Mouse (Mus musculus) liver, adult 2 months (tissue): ENCODE measurements at regions not wholly inside any gene's neighbourhood (a gene's known extent, or its start where the extent isn't known, plus 50 kb on each side); places are given as distances from the start of the nearest gene placed in this dataset.

ENCODE experiments used
- DNase-seq: peaks from one replicate; pipeline ENCODE4 v3.0.0-alpha.2; 2011; ENCODE audit warnings: low read depth, low spot score; ENCODE audit errors: extremely low read depth
- H3K27ac ChIP-seq: fragments of 200-500 bp; replicated peaks from 2 replicates; pipeline ENCODE4 v1.5.1; 2012; ENCODE audit warnings: low read depth, mild to moderate bottlenecking, control low read depth, inconsistent platforms, low read length; ENCODE audit not compliant: insufficient read depth
- H3K27me3 ChIP-seq: fragments of 200-500 bp; 2 replicates; pipeline ENCODE4 v1.6.1; 2012; ENCODE audit warnings: mild to moderate bottlenecking, moderate library complexity, low read length, inconsistent platforms; ENCODE audit not compliant: control insufficient read depth, insufficient read depth
- H3K36me3 ChIP-seq: fragments of 200-500 bp; 2 replicates; pipeline ENCODE4 v1.6.1; 2012; ENCODE audit warnings: low read length, inconsistent platforms; ENCODE audit not compliant: control insufficient read depth, insufficient read depth
- H3K4me1 ChIP-seq: fragments of 200-500 bp; 2 replicates; pipeline ENCODE4 v1.6.1; 2011; ENCODE audit warnings: low read length; ENCODE audit not compliant: control insufficient read depth, insufficient read depth
- H3K4me3 ChIP-seq: fragments of 200-500 bp; 2 replicates; pipeline ENCODE4 v1.5.1; 2011; ENCODE audit warnings: low read depth, mild to moderate bottlenecking, control low read depth, low read length, moderate library complexity; ENCODE audit not compliant: insufficient read depth
- H3K79me2 ChIP-seq: fragments of 200-500 bp; 2 replicates; pipeline ENCODE4 v1.6.1; 2012; ENCODE audit warnings: inconsistent platforms, mild to moderate bottlenecking, low read length, moderate library complexity; ENCODE audit not compliant: control insufficient read depth, insufficient read depth
- H3K9ac ChIP-seq: fragments of 200-500 bp; 2 replicates; pipeline ENCODE4 v1.6.1; 2012; ENCODE audit warnings: low read depth, mild to moderate bottlenecking, control low read depth, inconsistent platforms, low read length
- CTCF ChIP-seq: fragments of 200-500 bp; IDR thresholded peaks from 2 replicates; pipeline ENCODE4 v1.5.1; 2011; ENCODE audit warnings: low read depth, low read length, control low read depth
- POLR2A ChIP-seq: fragments of 200-500 bp; IDR thresholded peaks from 2 replicates; pipeline ENCODE4 v1.6.1; 2011; ENCODE audit warnings: low read length, control low read depth; ENCODE audit not compliant: insufficient read depth; ENCODE audit errors: extremely low read depth
- WGBS: fragments of 180-500 bp; shearing (Covaris S2); methylation state at CpG from one replicate; pipeline ENCODE4 v1.1.7; 2018; 5-methylcytosine and 5-hydroxymethylcytosine counted together

DNA sequence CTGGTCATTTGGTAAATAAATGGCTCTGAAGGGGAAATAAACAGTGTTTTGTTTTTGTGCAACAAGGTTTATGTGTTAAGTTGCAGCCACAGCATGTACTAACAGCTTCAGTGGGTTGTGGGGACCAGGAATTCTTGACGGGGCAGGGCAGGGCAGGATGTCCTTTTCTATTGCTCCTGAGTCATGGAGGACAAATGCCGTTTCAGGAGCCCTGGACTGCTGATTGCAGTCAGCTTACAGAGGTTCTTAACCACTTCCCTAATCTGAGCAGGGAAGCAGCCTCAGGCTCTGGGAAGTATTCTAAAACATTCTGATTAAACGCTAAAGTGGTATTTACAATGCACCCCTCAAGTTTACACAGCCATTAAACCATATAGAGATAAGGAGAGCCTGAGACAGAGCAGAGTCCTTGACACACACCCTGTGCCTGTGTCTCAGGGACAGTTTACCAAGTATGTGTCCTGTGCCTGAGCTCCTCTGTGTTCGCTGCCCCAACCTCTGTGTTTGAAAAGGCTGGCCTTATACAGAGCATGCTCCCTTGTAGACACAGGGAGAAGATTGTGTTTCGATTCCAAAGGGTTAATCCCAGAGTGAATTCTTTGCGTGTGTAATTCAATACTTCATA, 1326.0 kb upstream of the Zeb2 start:
- peak overlapping the region; percentile 53 for H3K27ac ChIP-seq
- DNase-seq = peak; percentile 22
- WGBS = 20% methylated on average over 6 of the region's 6 CpGs
- no peaks in the 10 kb centered on the region for H3K79me2 ChIP-seq
- no peaks in the 10 kb centered on the region; the same call in 1 of the 2 replicates for H3K4me1 ChIP-seq
- H3K36me3 ChIP-seq = no peaks in the 10 kb centered on the region
- no peak overlapping the region for H3K4me3 ChIP-seq
- no peaks in the 10 kb centered on the region for H3K27me3 ChIP-seq
- H3K9ac ChIP-seq = no peak overlapping the region
- TF ChIP-seq CTCF (no peak), POLR2A (no peak)

DNA sequence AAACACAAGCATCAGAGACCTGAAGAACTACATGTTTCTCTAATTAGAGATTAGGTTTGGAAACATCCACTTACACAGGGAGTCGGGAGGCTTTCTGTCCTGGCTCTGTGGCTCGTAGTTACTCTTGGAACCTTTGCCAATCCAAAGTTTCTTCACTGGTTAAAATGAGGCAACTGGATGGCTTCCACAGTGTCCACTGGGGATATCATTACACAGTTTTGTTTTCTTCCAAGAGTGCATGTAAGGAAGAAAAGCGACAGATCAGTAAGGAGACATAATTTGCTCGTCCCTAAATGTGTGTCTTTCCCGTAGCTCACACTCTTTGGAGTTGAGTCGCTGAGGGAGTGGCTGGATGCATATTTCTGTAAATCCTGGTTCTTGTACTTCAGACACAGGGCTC, 1325.4 kb upstream of the Zeb2 start:
- H3K4me1 ChIP-seq = no peaks in the 10 kb centered on the region; the same call in 1 of the 2 replicates
- no peak overlapping the region; the same call in 1 of the 2 replicates for H3K27ac ChIP-seq
- H3K4me3 ChIP-seq = no peak overlapping the region
- no peaks in the 10 kb centered on the region for H3K36me3 ChIP-seq
- no peaks in the 10 kb centered on the region for H3K79me2 ChIP-seq
- H3K27me3 ChIP-seq = no peaks in the 10 kb centered on the region
- TF ChIP-seq POLR2A = no peak
- TF ChIP-seq CTCF = no peak
- no peak overlapping the region for H3K9ac ChIP-seq
- DNase-seq = peak; percentile 7
- WGBS = 61% methylated on average over 6 of the region's 6 CpGs

DNA sequence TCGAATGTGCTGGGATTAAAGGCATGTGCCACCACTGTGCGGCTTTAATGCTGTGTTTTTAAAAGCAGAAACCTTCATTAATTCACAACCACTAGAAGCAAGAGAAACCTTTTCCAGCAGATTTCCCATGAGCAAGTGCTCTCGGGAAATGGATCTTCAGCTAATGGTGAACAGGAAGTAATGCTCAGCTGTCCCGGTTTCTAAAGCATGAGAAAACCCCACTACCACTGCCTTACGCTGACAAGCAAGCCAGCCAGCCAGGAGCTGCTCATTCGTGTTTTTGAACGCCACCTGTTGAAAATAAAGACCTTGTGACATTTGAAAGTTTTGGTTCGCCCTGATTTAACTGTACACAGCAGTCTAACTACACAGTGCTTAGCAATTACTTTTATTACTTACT, 1324.7 kb upstream of the Zeb2 start:
- Histone ChIP-seq H3K79me2 (no peaks in the 10 kb centered on the region), H3K4me1 (no peaks in the 10 kb centered on the region; the same call in 1 of the 2 replicates), H3K9ac (no peak overlapping the region), H3K4me3 (no peak overlapping the region), H3K27me3 (no peaks in the 10 kb centered on the region), H3K36me3 (no peaks in the 10 kb centered on the region), H3K27ac (peak overlapping the region; percentile 38; the same call in 1 of the 2 replicates)
- peak; percentile 8 for DNase-seq
- no peak for TF ChIP-seq CTCF
- TF ChIP-seq POLR2A = no peak
- WGBS = 77% methylated on average over 8 of the region's 8 CpGs

DNA sequence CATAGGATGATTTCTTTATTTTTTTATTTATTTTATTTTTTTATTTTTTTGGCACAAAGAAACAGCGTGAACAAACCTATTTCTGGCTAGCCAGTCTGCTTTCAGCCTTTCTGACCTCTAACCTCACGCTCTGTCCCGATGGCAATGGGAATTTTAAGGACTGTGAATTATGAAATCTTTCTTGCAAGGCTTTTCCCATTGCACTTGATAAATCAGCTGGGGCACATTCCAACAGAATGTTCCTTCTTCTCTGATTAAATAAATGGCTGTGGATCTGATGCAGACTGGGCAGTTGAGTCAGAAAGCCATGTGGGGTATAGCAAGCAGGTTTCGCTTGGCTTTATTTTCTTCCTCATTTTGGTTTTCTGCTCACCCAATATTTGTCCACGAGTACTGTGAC, 1324.2 kb upstream of the Zeb2 start:
- no peaks in the 10 kb centered on the region for H3K79me2 ChIP-seq
- 79% methylated on average over 5 of the region's 5 CpGs for WGBS
- no peak for DNase-seq
- H3K4me1 ChIP-seq = no peaks in the 10 kb centered on the region; the same call in 1 of the 2 replicates
- no peaks in the 10 kb centered on the region for H3K36me3 ChIP-seq
- no peaks in the 10 kb centered on the region for H3K27me3 ChIP-seq
- no peak overlapping the region for H3K27ac ChIP-seq
- no peak for TF ChIP-seq CTCF
- TF ChIP-seq POLR2A = no peak
- no peak overlapping the region for H3K9ac ChIP-seq
- H3K4me3 ChIP-seq = no peak overlapping the region

DNA sequence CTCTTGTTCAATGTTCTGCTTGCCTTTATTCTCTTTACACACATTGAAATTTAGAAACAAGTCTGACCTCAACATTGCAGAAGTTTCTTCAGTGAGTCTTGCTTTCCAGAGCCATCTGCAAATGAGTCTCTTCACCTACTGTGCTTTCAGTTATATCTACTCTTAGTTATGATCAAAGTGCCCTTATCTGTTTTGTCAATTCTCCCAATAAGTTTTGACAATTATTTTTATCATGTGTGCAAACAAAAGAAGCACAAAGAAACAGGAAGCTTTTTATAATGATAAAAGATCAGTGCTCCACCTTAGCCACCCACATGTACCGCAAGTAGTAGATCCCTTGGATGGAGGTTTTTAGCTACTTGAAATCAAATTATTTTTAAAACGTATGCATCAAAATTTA, 1322.8 kb upstream of the Zeb2 start:
- Histone ChIP-seq H3K36me3 (no peaks in the 10 kb centered on the region), H3K4me1 (no peaks in the 10 kb centered on the region; the same call in 1 of the 2 replicates), H3K9ac (no peak overlapping the region), H3K79me2 (no peaks in the 10 kb centered on the region), H3K27me3 (no peaks in the 10 kb centered on the region), H3K27ac (no peak overlapping the region), H3K4me3 (no peak overlapping the region)
- WGBS = 76% methylated on average over 2 of the region's 2 CpGs
- TF ChIP-seq CTCF = no peak
- no peak for TF ChIP-seq POLR2A
- DNase-seq = no peak

DNA sequence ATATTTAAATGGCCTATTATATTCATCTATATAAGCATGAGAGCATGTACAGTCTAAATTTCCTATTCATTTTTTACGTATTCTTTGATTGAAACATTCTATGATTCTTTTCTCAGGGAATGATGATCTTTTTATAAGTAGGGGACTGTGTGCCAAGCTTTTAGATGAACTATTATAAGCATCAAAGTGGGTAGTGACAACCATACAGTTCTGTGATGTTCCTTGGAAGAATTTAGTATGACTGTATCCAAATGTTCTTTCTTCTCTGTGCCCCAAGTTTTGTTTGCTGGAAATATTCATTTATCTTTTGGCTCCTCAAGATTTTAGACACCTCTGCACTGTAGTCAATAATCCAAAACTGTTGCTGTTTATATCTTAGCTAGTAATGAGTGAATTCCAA, 1301.1 kb upstream of the Zeb2 start:
- no peaks in the 10 kb centered on the region for H3K27me3 ChIP-seq
- no peak for DNase-seq
- no peaks in the 10 kb centered on the region for H3K36me3 ChIP-seq
- WGBS = 89% methylated on average over 1 of the region's 1 CpGs
- no peak for TF ChIP-seq POLR2A
- no peak for TF ChIP-seq CTCF
- no peaks in the 10 kb centered on the region for H3K79me2 ChIP-seq
- no peak overlapping the region for H3K4me3 ChIP-seq
- H3K9ac ChIP-seq = no peak overlapping the region
- H3K27ac ChIP-seq = no peak overlapping the region
- no peaks in the 10 kb centered on the region for H3K4me1 ChIP-seq
